Mouse (Mus musculus) testis, postnatal 14 days (tissue): Measurements from ENCODE around the gene Pros1.
A peak's percentile ranks its signal among the peaks of the same experiment; 100 is the strongest.

ENCODE experiments used
- DNase-seq: peaks from one replicate; pipeline ENCODE4 v3.0.0; 2021; ENCODE audit warnings: low spot score

The Pros1 gene

DNA sequence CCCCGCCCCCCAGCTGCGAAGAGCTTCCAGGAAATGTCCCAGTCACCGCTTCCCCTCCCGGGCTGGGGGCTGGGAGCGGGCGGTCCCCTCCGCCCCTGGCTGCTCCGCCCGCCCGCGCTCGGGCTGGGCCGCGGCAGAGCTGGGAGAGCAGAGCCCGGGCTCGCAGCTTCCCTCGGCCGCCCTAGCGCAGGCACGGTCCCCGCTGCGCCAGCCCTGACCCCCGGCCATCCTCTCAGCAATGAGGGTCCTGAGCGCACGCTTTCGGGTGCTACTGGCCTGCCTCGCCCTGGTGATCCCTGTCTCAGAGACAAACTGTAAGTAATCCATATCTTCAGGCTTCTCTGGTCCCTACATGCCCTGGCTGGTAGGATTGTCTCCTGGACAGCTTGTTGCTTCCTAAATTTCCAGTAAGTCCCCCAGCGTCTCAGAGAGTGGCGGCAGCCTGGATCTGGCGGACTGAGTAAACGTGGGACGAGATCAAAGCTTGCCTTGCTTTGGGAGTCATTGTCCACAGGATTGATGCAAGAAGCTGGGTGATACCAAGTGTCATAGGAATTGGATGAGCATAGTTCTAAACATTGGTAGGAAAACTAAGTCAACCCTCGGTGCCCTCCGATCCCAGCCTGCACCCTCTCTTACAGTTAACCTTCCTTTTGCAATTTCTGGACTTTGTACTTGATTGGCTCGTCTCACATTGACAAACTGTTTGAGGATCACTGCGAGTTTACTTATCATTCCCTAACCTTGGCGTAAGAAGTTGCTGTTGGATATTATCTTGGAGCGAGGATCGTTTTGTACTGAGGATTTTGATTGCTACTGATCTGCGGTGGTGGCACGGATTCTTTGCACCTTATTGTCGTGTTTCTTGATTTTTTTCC, at the start of gene Pros1:
TSS of gene Pros1 (plus strand) at position 117 of the 878 bp plus-strand sequence.
- DNase-seq: peak; percentile 28

DNA sequence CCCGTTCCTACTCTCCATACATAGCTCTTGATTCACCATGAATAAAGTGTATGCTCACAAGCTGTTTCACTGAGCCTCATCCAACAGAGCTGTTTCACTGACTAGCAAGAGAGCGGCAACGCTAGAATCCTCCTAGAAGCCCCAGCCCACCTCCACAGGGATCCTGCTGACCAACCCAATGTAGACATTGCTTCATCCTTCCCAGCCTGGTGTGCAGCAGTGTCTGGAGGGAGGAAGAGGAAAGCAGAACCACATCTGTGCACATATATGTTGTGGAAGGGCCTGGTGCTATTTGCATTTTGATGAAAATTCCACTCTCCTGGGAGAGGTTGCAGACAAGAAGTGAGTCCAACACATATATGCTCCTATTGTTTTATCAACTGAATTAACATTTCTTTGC, 49.5 kb upstream of the Pros1 start:
- DNase-seq: no peak

DNA sequence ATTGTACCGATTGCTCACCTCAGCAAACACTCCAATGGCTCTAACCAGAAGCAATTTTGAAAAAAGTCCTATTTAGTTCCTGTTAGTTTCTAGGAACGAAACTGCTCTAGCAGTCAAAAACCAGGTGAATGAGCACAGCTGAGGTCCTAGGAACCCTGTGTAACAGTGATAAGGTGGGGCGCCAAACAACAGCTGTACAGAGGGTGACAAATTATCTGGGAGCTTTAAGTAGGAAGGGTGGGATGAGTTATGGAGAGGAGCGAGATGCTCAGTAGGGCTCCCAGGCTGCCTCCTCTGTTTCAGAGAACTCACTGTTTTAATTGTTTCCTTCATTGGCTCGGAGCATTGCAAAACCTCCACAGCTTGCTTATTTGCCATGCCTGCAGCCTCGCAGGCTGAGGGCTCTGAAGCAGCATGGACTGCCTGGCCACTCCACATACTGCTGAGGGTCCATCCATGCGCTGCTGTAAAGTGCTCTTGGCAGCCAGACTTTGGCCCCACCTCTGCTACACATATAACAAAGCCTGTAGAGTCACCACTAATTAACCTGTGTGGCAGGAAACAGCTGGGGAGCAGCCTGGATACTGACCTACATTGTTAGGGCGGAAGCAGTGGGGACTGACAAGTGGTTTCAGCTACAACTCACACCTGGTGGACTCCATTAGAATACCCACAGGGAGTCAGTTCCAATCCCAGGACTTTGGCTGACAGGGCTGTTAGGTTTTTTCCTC, 46.7 kb upstream of the Pros1 start:
- DNase-seq: no peak

DNA sequence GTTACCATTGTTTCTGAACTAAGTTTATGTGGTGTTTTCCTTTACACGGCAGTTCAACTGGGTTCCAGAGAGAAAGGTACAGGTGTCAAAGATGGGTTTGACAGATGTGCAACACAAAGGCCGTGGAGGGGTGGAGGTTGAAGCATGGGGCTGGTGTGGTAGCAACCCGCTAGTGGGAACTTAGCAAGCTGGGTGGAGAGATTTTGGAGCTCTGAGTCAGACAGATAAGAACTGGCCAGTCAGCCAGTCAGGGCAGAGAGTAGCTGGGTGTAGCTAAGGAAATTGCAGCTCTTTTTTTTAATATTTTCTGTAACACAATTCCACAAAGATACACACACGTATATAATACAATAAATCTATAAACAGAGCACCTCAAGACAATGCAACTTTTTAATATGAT, 43.3 kb upstream of the Pros1 start:
- DNase-seq: no peak

DNA sequence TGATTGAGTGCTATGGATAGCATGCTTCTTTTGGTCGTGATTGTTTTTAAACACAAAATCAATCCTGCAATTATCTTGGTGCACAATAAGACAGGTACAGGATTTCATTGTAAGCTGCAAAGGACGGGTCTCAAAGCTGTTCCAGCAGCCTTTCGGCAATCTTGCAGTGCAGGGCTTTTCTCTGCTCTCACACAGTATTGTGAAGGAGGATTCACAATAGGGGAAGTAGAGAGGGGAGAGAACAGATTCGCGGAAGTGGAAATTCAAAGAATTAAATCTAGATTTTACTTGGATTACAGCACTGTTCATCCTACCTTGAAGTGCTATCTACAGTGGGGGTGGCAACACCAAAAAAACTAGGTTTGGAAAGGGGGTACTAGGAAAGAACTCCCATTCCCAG, 40.3 kb upstream of the Pros1 start:
- DNase-seq: no peak

DNA sequence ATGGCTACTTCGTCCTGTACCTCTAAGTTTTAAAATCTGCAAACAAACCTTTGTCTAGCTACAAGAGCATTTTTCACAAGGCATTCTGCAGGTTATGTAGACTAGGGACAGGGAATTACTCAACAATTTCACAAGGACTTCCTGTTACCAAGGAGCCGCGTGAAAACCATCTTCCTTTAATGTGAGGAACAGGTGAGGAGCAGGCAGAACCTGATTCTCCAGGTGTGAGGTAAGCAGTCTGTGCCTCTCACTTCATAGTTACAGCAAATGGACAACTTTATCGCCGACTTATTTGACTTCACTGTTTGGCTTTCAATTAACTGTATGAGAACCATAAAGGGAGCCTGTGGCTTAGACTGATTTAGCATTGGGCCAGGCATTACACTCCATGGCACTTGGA, 39.6 kb upstream of the Pros1 start, which contains the start of gene Stx19:
TSS of gene Stx19 (plus strand) at position 186 of the 400 bp plus-strand sequence.
- no peak for DNase-seq

DNA sequence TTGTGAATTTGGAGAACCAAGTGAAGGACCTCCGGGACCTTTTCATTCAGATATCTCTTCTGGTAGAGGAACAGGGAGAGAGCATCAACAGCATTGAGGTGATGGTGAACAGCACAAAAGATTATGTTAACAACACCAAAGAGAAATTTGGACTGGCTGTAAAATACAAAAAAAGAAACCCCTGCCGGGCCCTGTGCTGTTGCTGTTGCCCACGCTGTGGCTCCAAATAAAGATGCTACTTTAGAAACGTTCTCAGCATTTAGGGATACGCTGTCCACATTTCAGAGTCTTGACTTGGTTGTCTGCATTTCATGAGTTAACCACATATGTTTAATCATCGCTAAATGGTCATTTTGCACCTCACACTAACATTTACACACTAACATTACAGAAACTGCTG, 31.6 kb upstream of the Pros1 start:
- no peak for DNase-seq

DNA sequence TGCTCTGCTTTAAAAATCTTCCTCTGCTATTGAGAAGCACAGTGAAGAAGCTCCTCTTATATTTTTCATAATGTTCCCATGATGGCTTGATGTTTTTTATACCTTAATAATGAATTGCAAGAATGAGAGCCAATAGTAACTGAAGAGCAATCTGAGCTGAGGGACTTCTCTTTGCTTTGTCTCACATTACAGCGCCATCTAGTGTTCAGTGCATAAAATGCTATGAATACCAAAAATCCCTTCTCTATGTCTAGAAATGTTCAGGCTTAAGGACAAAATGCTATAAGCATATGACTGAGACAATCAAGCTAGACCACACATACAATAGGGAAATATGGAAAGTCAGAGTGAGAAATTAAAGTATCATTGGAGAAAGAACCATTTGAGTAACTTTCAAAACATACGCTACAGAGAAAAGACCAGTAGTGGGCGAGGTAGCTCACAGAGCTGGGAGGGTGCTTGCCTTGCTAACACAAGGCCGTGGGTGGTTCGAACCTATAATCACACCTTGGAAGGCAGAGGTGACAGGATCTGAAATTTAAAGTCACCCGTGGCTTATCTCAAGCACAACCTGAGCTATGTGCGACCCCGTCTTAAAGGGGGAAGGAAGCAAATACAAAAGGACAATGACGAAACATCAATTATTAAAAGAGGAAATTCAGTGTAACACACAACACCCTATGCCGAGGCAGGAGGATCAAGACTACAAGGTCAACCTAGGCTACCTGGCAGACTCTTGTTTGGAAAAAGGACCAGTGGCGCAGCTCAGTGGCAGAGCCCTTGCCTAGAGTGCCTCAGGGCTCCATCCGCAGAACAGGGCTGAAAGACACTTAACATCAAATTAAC, 27.7 kb upstream of the Pros1 start:
- no peak for DNase-seq

DNA sequence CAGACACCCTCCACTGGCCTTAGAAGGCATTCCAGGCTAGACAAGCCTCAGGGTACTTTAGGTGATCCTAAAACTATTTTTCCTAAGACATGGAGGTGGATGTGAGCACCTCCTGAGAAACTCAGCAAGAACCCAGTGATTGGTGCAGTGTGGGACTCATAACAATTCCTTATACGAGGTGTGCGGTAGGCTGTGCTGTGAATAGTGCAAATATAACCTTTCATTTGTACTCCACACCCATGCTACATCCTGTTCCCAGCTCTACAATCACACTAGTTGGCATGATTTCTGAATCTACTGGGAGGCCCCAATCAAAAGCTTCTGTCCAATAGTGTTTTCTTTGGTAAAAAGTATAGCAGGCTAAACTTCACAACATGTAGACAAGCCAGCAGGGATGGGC, 22.1 kb upstream of the Pros1 start:
- DNase-seq: no peak

DNA sequence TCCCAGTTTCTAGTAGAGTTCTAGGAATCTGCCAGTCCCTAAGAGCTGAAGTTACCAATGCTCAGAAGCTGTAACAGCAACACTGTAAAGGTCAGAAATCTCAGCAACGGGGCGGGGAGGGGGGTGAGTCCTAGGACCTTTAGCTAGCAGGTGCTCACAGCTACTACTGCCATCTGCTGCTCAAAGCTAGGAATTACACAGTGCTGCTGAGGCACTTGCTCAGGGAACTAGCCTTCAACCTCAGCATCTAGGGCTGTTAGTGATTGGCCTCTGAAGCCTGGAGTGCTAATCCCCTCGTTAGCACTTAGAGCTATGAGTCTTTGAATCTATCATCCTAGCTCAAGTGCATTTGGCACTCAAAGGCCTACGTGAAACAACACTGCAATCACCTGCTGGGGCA, 21.6 kb upstream of the Pros1 start:
- no peak for DNase-seq

DNA sequence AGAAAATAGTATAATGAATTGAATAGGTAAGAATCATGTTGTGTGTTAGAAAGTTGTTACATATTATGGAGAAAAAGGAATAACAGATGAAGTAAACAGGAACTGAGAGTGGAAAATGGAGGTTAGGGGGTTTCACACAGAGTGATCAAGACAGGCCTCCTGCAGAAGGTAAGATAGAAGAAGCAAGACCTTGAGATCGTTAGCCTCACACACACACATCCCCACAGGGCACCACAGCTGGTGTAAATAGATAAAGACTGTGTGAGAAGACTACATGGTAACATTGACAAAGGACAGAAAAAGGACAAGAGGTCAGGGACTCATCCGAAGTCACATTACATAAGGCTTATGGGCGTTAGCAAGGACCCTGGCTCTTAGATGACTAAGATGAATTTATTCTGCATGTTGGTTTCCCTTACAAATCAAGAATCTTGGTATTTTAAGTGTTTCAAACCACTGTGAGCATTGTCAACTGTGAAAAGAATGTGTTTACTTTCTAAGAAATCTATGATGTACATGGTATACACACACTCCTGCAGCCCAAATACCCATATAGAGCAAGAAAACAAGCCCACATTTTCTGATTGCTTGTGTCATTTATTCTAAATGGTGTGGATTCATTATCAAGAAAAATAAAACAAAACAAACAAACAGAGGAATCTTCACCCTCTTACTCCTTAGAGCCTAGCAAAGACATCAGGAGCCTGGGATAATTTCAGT, 19.9 kb upstream of the Pros1 start:
- no peak for DNase-seq

DNA sequence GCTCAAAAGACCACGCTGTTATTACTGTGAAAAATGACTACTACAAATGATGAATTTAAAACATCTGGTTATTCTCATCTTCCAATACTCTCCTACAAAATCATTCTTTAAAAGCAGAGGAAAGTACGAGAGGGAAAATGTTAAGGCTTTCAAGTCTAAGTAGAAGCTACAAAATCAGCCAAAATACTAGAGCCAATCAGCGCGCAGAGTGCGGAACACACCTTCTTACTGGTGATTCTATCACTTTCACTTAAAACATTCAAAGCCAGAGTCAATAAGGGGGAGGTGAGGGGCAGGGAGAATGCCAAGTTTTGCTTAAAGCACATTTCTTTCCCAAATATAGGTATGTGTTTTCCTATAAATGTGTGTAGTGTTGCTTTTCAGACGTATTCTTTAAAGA, 8.8 kb upstream of the Pros1 start:
- no peak for DNase-seq

DNA sequence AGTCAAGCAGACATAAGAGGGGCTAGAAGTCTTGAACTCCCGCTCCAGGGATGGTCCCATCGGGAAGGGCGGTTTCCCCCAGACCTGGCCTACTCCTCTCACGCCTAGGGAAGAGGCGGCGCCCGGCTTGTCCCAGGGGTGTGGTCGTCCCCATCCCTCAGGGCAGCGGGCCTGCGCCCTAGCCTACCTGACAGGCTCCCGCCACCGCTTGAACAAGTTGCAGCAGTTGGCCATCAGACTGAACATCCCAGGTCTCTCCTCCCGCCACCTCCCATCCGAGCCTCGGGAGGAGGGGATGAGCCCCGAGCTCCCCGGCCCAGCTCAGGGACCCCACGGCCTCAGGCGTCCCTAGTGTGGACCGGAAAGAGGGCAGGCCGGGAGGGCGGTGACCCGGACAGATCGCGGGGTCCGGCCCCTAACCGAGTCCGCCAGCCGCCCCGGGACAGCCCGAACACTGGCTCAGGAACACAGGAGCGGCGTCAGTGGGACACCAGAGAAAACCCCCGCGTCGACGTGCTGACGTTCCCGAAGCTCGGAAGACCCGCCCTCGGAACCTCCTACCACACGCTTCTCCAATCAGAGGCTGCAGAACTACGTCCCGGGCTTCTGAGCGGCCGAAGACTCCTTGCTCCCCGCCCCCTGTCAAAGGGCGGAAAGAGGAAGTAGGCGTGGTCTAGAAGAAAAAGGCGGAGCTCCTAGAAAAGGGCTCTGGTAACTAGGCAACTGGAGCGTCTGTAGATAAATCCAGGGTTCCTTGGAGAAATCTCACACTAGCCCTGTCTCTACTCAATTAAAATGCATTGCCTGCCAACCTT, 7.4 kb upstream of the Pros1 start, which contains the start of gene Arl13b:
TSS of gene Arl13b (minus strand) at position 543 of the 815 bp plus-strand sequence.
- DNase-seq: peak; percentile 96

DNA sequence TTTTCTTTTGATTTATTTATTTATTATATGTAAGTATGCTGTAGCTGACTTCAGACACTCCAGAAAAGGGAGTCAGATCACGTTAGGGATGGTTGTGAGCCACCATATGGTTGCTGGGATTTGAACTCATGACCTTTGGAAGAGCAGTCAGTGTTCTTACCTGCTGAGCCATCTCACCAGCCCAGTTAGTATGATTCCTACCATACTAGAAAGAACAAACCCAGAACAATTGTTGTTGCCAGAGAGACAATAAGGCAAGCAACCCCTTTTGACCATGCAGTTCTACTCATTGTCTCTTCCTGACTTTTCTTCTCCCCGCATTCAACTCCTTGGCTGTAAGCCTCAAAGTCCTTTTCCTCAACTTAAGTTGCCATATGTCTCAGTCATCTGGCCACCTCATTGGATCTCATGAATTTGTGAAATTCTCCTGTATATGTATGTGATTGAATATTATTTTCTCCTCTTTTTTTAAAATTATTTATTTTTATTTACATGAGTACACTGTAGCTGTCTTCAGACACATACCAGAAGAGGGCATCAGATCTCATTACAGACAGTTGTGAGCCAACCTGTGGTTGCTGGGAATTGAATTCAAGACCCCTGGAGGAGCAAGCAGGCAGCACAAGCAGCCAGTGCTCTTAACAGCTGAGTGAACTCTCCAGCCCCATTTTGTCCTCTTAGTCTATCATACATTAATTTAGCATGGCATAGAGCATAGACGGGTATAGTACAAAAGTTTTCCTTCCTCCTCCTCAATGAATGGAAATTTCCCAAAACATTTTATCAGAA, 1.4 kb upstream of the Pros1 start:
- no peak for DNase-seq

DNA sequence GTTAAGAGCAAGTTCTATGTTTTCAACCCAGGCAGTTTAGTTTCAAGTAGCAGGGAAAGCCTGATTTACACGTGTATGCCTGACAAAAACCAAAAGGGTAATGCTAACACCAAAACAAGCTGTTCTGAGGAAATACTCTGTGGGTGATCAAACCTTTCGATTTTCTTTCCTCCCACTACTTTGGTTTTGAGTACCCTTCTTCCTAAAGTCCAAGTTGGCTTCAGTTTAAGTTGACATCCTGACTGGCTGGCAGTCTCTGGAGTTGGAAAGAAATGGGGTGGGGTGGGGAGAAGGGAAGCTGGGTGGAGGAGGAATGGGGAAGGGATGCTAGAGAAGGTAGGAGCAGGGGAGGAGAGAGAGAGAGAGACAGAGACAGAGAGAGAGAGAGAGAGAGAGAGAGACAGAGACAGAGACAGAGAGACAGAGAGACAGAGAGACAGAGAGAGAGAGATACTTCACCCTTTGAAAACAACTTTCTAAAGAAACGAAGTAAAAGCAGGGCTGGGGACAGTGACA, 438 bp upstream of the Pros1 start:
- no peak for DNase-seq

DNA sequence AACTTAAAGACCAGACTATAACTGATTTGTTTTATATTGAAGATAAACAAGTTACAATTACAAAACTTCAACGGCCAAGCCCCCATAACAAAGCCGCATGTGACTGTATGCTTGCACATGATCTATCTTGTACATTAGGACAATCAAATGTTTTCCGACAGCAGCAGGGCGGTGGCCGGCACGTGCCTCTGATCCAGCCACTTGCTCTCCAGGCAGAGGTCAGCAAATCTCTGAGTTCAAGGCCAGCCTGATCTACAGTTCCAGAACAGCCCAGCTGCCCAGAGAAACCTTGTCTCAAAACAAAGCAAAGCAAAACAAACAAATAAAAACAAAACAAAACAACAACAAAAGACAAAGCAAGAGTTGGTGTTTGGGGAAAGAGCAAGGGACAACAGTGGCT, 1.3 kb downstream of the Pros1 start:
- no peak for DNase-seq

DNA sequence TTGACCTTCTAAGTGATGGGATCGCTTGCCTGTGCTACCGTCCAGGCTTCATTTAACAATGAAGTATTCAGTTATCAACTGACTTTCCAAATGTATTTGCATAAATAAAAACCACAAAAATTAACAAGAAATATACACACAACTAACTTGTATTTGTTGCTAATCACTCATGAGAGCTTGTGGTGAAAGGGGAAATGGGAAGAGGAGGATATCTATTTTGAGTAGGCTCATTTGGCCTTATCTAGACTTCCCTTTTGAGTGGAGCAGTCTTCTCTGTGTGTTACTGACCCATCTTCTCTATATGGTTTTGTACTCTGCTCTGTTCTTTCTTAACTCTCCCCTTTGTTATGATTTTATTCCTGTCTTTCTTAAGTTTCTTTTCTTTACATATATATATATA, 2.2 kb downstream of the Pros1 start:
- no peak for DNase-seq

DNA sequence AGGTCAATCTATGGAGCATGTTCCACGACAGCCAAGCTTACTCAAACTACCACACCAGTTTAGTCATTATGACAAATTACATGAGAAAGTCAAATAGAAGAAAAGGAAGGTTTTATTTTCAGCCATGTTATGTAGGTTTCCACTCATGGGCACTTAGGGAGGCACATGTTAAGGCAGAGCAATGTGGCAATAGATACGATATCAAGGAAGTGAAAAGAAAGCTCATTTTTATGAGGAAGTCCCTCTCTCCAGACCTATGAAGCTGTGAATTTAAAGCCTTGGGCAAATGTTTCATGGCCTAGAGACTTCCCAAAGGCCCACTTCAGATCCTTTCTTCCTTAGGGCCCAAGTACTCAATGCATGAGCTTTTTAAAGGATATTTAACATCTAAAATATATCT, 3.4 kb downstream of the Pros1 start:
- no peak for DNase-seq

DNA sequence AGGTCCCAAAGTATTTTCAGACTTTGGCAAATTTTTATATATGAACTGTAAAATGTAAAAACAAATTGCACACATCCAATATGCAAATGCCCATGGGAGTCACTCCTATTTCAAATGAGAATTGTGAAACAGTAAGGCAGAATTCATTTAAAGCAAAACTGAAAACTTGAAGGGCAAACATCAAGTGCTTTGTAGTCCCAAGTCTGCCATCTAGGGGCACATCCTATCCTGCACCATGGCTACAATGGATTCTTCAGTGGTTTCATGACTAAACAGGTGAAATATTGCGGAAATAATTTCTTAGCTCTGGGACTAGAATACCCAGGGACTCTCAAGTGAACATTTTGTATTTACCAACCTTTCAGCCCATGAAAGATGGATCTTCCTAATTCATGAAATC, 3.9 kb downstream of the Pros1 start:
- no peak for DNase-seq

DNA sequence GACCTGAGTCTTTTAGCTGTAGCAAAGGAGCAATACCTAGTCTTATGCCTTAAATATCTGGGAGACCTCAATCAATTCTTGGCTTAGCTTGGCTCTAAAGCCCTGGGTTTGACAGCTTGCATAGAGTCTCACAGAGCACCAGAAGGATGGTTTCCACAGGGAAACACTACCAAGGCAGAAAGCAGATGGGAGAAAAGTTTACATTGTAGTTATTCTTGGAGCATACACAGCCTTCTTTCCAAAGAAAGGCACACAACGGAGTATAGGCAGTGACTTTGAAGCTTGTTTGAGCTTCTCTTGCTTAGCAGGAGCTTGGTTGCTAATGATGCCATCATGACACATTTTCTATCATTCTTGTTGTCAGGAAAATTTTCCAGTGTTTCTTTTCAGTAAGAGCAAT, 6.0 kb downstream of the Pros1 start:
- DNase-seq: no peak
